Mouse (Mus musculus) testis, postnatal 10 days (tissue): ENCODE results near the gene Hspa2.
"Not testable (repeated sequence)": the region's sequence is repeated elsewhere in the genome, so short reads cannot be mapped to it uniquely, and the experiment has no call there.

Experiments
- DNase-seq: peaks from one replicate; pipeline ENCODE4 v3.0.0; 2021; ENCODE audit warnings: low spot score

The Hspa2 gene

GRCm38 (mm10) chr12:76434111-76434510 lies 30.1 kb downstream of the Hspa2 start:
- DNase-seq, result no peak

- DNase-seq, result no peak
These were observed 31.1 kb downstream of the Hspa2 start for GRCm38 (mm10) chr12:76435084-76435483.

GRCm38 (mm10) chr12:76435549-76435948 lies 31.6 kb downstream of the Hspa2 start:
- no peak for DNase-seq

- DNase-seq, result not testable (repeated sequence)
These were observed 39.5 kb downstream of the Hspa2 start for GRCm38 (mm10) chr12:76443488-76443887.

DNA sequence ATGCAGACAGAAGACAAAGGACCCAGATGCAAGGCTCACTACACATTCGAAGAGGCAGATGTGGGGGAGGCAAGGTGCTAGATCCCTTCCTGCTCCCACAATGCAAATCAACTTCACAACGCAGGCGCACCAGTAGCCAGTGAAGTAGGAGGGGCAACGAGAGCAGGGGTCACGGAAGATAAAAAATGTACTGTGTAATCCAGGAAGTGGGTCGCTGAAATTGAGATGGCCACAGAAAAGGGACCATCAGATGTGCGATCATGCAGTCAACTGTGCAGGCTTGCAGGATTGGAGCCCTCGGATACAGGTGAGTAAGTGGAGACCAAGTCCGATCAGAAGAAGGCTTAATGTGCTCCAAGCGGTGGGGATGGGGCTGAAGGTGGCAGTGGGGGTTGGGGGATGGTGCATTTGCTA lies 40.4 kb downstream of the Hspa2 start:
- no peak for DNase-seq

DNA sequence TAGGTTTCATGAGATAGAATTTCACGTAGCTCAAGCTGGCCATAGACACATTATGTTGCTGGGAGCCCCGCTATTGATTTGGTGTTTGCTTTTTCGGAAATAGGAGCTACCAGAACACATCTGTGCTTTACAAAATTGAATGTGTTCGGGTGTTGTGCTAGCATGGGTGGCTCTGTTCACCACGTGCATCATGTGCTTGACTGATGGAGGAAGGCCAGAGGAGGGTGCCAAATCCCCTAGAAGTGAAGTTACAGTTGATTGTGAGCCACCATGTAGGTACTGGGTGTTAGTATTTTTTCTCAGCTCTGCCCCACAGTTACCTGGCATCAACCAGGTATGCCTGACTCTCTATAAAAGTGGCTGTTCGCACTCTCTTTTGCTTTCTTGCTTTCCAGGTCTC lies 40.9 kb downstream of the Hspa2 start:
- DNase-seq, result no peak

DNA sequence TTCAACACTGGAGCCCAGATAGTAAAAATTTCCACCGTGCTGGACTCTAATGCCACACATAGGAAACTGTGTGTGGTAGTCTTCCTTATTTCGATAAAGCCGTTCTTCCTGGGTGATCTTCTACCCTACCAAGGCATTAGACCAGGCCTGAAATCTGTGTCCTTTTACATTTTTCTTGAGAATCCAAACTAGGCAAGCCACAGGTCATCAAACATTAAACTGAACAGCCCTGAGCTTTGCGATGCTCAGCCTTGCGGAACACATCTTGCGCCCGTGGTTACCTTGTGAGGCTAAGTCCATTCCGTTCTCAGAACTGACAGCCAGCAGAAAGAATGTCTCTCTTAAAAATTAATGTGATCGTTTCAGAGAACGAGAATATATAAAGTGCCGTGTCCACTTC lies 42.2 kb downstream of the Hspa2 start:
- no peak for DNase-seq

DNA sequence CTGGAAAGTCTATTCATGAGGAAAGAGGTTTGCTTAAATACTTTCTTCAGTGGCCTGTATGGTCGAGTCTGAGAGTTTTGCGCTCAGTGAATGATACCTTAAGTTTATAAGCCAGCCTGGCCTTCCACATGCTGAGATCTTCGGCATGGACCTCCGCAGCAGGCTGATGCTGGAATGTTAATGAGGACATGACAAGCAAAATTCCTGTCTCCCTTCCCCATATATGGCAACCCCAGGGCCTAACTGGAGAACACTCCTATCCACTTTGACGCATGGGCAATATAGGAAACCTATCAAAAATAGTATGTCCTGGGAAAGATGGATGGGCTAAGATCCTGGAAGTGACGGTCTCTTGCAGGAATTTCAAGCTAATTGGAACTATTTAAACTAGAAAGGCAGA lies 44.2 kb downstream of the Hspa2 start:
- no peak for DNase-seq

DNA sequence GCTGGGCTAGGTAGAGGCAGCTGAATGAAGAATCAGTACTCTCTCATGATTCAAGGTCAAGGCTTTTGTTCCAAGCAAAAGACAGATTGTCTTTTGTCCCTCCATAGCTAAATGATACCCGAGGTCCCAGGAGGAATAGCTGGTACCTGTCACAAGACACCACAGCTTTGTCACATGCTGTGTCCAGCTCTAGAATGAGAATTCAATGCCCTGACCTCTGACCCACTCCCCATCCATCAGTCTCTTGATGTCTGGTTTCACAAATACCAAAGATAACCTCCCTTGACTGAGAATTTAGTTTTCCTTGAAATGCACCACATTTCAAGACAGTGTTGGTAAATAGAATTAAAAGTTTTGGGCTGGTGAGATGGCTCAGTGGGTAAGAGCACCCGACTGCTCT lies 48.2 kb downstream of the Hspa2 start:
- no peak for DNase-seq
